Mouse (Mus musculus) 3T3-L1 (cell line): ENCODE data around the gene C2cd5.
"Not testable (repeated sequence)": the region's sequence is repeated elsewhere in the genome, so short reads cannot be mapped to it uniquely, and the experiment has no call there.

Experiments
- DNase-seq: peaks from one replicate; pipeline ENCODE4 v3.0.0-alpha.2; 2015; ENCODE audit warnings: low read depth, low spot score

The C2cd5 gene

GRCm38 (mm10) chr6:142985561-142986238, 114.2 kb downstream of the C2cd5 start:
- DNase-seq = not testable (repeated sequence)

DNA sequence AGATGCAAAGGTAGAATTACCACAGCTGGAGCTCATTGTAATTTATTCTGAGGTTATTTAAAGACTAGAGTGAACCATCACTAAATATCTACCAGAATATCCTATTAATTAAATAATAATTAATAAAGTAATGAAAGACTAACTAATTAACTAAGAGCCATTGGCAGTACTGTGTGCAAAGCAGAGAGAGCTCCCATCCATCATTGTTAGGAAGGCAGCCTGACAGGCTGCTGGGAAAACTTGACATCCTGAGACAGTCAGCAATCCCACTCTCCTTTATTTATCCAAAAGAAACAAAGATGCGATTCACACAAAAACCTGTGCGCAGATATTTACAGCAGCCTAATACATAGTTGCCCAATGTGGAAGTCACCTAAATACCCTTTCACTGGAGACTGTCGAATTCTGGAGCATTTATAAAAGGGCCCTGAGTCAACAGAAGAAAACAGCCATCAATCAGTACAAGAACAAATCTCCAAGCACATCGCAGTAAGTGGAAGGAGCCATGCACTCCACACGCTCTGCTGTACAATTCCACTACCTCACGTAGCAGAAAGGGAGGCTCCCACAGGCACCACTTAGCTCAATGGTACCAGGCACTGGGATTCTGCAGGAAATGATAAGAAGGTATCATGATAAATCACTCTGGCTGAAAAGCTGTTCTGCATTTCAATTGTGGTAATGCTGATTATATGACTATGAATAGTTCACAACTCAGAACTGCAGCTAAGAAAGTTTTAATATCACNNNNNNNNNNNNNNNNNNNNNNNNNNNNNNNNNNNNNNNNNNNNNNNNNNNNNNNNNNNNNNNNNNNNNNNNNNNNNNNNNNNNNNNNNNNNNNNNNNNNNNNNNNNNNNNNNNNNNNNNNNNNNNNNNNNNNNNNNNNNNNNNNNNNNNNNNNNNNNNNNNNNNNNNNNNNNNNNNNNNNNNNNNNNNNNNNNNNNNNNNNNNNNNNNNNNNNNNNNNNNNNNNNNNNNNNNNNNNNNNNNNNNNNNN, 120.0 kb downstream of the C2cd5 start:
- no peak for DNase-seq

DNA sequence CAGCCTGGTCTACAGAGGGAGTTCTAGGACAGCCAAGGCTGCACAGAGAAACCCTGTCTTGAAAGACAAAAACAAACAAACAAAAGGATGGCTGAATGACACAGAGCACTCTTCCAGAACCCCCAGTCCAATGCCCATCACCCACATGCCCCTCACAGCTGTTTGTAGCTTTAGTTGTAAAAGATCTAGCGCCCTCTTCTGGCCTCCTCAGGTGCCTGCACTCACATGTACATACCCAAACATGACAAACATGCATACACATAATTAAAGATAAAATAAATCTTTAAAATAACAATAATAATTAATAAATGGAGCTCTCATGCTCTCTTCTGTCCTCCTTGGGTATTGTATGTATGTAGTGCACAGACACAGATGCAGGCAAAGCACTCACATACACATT, 122.7 kb downstream of the C2cd5 start:
- no peak for DNase-seq

- no peak for DNase-seq
These were observed 126.7 kb downstream of the C2cd5 start for GRCm38 (mm10) chr6:142973289-142973688.

DNA sequence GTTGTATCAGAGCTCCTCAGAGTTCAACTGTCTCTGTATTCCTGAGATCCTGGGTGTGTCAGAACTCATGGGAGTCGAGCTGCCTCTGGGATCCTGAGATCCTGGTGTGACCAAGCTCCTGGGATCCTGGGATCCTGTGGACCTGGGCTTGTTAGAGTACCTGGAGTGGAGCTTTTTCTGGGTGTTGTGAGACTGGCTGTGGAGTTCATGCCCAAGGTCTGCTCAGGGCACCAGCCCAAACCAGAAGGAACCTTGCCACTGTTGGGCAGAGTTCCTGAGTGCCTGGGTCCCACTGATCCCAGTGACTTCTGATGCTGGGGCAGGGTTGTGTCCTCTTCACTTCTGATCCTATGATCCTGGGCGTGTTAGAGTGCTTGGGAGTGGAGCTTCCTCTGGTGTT, 127.7 kb downstream of the C2cd5 start:
- DNase-seq = no peak

DNA sequence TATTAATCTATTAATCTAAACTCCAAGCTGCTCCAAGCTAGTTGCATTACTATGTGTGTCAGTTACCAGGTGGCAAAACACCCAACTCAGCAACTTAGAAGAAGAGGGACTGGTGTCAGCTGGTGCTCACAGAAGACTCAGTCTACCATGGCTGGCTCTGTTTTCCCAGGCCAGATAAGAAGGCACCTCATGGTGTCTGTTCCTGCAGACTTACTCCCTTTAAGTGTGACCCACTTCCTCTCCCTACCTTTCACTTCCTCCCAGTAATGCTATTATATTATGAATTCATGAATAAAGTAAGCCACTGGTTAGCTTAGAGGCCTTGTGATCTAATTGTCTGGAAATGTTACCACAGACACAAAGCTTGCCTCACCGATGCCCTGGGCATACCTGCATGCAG, 132.5 kb downstream of the C2cd5 start:
- DNase-seq = no peak

- no peak for DNase-seq
These were observed 135.2 kb downstream of the C2cd5 start for GRCm38 (mm10) chr6:142964531-142965385.

DNA sequence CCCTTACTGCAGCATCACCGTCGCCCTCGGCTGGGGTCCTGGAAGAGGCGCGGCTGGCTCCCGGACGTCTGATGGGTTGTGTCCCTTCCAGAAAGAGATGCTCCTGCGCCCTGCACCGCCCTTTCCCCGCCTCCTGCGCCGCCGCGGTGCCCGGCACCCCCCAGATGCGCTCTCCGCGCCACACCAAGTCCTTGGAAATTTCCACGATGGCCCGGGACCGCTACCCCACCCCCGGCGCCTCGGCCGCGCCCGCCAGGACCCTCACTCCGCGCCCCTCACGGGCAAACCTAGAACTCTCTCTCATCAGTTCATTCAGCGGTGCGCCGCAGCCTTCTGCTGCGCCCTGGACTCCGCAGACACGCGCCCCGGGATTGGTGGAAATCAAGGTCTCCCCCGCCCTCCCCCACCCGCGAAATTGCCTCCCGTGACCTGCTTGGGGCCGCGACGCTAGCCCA, 135.8 kb downstream of the C2cd5 start, which contains the start of gene St8sia1:
Gene St8sia1, minus strand, starts transcription at position 377 of the 455 bp plus-strand sequence.
- no peak for DNase-seq

GRCm38 (mm10) chr6:142963480-142964075, 136.4 kb downstream of the C2cd5 start:
- no peak for DNase-seq

- no peak for DNase-seq
These were observed 137.1 kb downstream of the C2cd5 start for GRCm38 (mm10) chr6:142962881-142963280.

GRCm38 (mm10) chr6:142962476-142962875, 137.5 kb downstream of the C2cd5 start:
- DNase-seq = no peak

DNA sequence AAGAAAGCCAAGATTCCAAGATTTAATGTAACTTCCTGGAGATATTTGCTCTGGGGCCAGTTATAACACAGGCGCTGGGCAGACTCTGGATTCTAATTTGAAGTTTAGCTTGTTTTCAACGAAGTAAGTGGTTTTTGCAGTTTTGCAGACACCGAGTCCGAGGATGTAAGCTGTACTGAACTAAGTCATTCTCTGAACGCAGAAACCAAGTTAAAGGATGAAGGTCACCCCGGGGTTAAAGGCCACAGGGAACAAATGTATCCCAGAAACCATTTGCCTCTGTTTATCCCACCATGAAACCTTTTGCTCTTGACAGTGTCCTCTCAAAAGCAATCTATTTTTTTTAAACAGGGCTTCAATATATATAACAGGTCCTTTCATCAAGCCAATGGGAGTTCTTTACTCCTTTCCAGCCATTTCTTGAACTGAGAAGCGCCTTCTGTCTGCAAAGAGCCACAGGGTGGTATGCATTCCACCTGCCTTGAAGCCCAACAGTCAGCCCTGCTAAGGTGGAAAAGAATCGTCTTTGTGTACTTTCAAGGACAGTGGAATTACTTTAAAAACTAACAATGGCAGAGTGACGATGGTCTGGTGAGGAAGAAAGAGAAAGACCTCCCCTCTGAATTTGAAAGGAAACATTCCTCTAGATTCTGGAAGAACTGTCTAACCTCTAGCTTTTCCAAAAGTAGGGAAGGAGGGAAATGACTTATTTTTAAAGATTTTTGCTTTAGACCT, 138.1 kb downstream of the C2cd5 start:
- DNase-seq = no peak
